Mouse (Mus musculus): Measurements from ENCODE around the gene Zhx3.

- TF ChIP-seq CTCF (IDR thresholded peaks at IDR 0.05; ENCODE audit: borderline replicate concordance, insufficient read depth, low read depth, low read length) (no peak), POLR2A (IDR thresholded peaks at IDR 0.05; ENCODE audit: borderline replicate concordance, insufficient read depth, low read length) (no peak)
Measured at GRCm38 (mm10) chr2:160770871-160771270, 101.9 kb downstream of the Zhx3 start.
